Mouse (Mus musculus): ENCODE measurements around the gene Gm11077. TPM values are rescaled to one million over a fixed set of nuclear protein-coding genes. Genes with fewer than 3 reads are reported as not detected.

The Gm11077 gene
- polyA plus RNA-seq, 1 experiment from 2014 or later, result not detected

GRCm38 (mm10) chr6:140799435-140800040 lies 70.5 kb downstream of the Gm11077 start:
- peaks cover 3% of the 10 kb centered on the region; the same call in 1 of the 2 replicates for H3K9me3 ChIP-seq (replicated peaks; ENCODE audit: control insufficient read depth, low read length)
- no peak overlapping the region for H3K4me2 ChIP-seq
- H3K4me1 ChIP-seq (ENCODE audit: control insufficient read depth, insufficient read depth, low read length), result no peaks in the 10 kb centered on the region
- 75% methylated on average over 16 of the region's 16 CpGs for WGBS (ENCODE audit: insufficient replicate concordance)
- no peak overlapping the region for H3K27ac ChIP-seq (ENCODE audit: low read depth, low read length)
- no peaks in the 10 kb centered on the region for H3K27me3 ChIP-seq (ENCODE audit: control insufficient read depth, insufficient read depth, low read length)
- H3K36me3 ChIP-seq (ENCODE audit: control insufficient read depth, insufficient read depth, low read length), result no peaks in the 10 kb centered on the region
- no peak overlapping the region for H3K9ac ChIP-seq (ENCODE audit: low read depth, low read length)
- ATAC-seq (replicated peaks; ENCODE audit: insufficient number of reproducible peaks, low FRiP score, low TSS enrichment), result no peak
- H3K4me3 ChIP-seq (ENCODE audit: low read depth, low read length), result no peak overlapping the region

DNA sequence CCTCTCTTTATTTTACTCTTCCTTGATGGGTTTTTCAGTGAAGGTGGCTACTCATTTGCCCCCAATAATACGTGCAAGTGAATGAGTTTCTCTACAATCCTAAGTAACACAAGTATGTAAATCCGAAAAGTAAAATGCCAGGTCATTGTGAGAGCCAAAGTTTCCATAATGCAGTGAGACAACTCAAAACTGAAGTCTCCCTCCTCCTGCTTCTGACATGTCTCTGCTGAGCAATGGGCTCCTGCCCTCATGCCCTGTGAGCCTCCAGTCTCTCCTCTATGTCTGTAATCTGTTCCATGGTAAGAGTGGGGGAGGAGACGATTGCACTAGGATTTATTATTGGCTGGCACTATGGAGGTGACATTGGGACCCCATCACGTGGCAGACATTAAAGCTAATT lies 71.5 kb downstream of the Gm11077 start:
- Histone ChIP-seq H3K4me3 (ENCODE audit: low read depth, low read length) (no peak overlapping the region), H3K4me1 (ENCODE audit: control insufficient read depth, insufficient read depth, low read length) (no peaks in the 10 kb centered on the region), H3K27ac (ENCODE audit: low read depth, low read length) (no peak overlapping the region), H3K9ac (ENCODE audit: low read depth, low read length) (no peak overlapping the region), H3K36me3 (ENCODE audit: control insufficient read depth, insufficient read depth, low read length) (no peaks in the 10 kb centered on the region), H3K27me3 (ENCODE audit: control insufficient read depth, insufficient read depth, low read length) (no peaks in the 10 kb centered on the region), H3K9me3 (replicated peaks; ENCODE audit: control insufficient read depth, low read length) (peaks cover 3% of the 10 kb centered on the region; the same call in 1 of the 2 replicates), H3K4me2 (no peak overlapping the region)
- no peak for ATAC-seq (replicated peaks; ENCODE audit: insufficient number of reproducible peaks, low FRiP score, low TSS enrichment)
- 79% methylated on average over 4 of the region's 4 CpGs for WGBS (ENCODE audit: insufficient replicate concordance)

Other genes with a start within 250 kb of the Gm11077 start
- 8.3 and 12.4 TPM in 2 replicates for gene Aebp2, start 106.6 kb upstream of the Gm11077 start, polyA plus RNA-seq (2014; fragmentation: Nextera tagmentation; extraction: Ambion mirVana)

All from heart, embryonic 11.5 days (tissue).